Mouse (Mus musculus) NIH3T3 (cell line): ENCODE data around the gene Vps29.
A peak's percentile ranks its signal among the peaks of the same experiment; 100 is the strongest.

Experiments used
- DNase-seq: peaks from one replicate; pipeline ENCODE4 v3.0.0-alpha.2; 2012; ENCODE audit warnings: low read depth

Gene Vps29

GRCm38 (mm10) chr5:122399871-122400270 lies 45.7 kb downstream of the Vps29 start:
- no peak for DNase-seq

- no peak for DNase-seq
These were observed 46.6 kb downstream of the Vps29 start for GRCm38 (mm10) chr5:122400628-122401302.

- peak; percentile 67 for DNase-seq
These were observed 47.1 kb downstream of the Vps29 start for GRCm38 (mm10) chr5:122401303-122401640.

- DNase-seq, result no peak
These were observed 48.0 kb downstream of the Vps29 start for GRCm38 (mm10) chr5:122402160-122402559.

- no peak for DNase-seq
These were observed 48.6 kb downstream of the Vps29 start for GRCm38 (mm10) chr5:122402772-122403171.

- no peak for DNase-seq
These were observed 49.2 kb downstream of the Vps29 start for GRCm38 (mm10) chr5:122403362-122403761.

- no peak for DNase-seq
These were observed 51.4 kb downstream of the Vps29 start for GRCm38 (mm10) chr5:122405537-122405936.

GRCm38 (mm10) chr5:122409692-122410645 lies 55.8 kb downstream of the Vps29 start:
- DNase-seq, result no peak

GRCm38 (mm10) chr5:122411892-122412291 lies 57.7 kb downstream of the Vps29 start:
- peak; percentile 22 for DNase-seq

GRCm38 (mm10) chr5:122412826-122413225 lies 58.7 kb downstream of the Vps29 start:
- no peak for DNase-seq

- no peak for DNase-seq
These were observed 60.2 kb downstream of the Vps29 start for GRCm38 (mm10) chr5:122414351-122414750.
